Mouse (Mus musculus) gonadal fat pad, adult 2 months (tissue): ENCODE measurements around the gene Ikzf4. TPM values are rescaled to one million over a fixed set of nuclear protein-coding genes. Genes with fewer than 3 reads are reported as not detected.
"Not testable (repeated sequence)": the region's sequence is repeated elsewhere in the genome, so short reads cannot be mapped to it uniquely, and the experiment has no call there.

ENCODE experiments used
- DNase-seq: peaks from one replicate; pipeline ENCODE4 v3.0.0-alpha.2; 2012; ENCODE audit warnings: low read depth
- polyA plus RNA-seq: library from polyadenylated mRNA; depleted of rRNA; stranded (reverse); fragments of >200 nt; gene quantifications from 2 replicates; pipeline ENCODE4 v1.2.3, GENCODE M21; 2012

The Ikzf4 gene
- polyA plus RNA-seq, 1 experiment: 1.6 TPM

- no peak for DNase-seq
Observed at GRCm38 (mm10) chr10:128640891-128641290, 4.9 kb downstream of the Ikzf4 start.

DNA sequence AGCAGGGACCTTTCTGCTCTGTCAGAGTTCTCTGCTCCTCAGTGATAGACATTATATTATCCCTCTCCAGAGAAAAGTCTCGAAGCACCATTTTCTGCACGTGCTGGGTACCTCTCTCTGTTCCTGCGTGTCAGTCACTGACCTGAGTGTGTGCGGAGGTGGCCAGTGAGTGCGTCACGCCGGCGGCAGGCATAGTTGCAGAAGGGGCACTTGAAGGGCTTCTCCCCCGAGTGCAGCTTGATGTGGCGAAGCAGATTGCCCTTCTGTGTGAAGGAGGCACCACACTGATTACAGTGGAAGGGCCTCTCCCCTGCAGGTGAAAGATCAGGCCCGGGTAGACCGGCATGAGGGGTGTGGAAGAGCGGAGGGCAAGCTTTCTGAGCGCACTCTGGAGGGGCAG, 5.8 kb downstream of the Ikzf4 start:
- no peak for DNase-seq

- no peak for DNase-seq
Observed at GRCm38 (mm10) chr10:128637011-128637410, 8.8 kb downstream of the Ikzf4 start.

- DNase-seq: no peak
Observed at GRCm38 (mm10) chr10:128636561-128636960, 9.2 kb downstream of the Ikzf4 start.

GRCm38 (mm10) chr10:128635697-128636096, 10.1 kb downstream of the Ikzf4 start:
- DNase-seq: no peak

GRCm38 (mm10) chr10:128631571-128631970, 14.2 kb downstream of the Ikzf4 start:
- no peak for DNase-seq

GRCm38 (mm10) chr10:128630306-128630705, 15.5 kb downstream of the Ikzf4 start:
- DNase-seq: not testable (repeated sequence)

DNA sequence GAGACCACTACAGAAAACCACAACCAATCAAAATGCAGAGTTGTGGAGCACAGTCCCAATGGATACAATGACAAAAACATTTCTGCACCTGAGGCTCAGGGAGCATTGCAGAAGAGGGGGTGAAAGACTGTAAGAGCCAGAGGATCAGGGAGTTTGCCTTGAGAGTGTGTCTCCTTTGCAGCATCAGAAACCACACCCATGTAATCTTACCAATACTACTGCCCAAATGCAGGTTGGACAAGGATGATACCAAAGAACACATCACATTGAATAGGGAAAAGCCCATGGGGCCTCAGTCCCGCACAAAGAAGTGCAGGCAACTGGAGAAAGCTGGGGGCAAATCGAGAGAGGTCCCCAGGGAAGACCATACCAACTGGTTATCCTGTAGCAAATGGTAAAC, 16.0 kb downstream of the Ikzf4 start:
- no peak for DNase-seq

DNA sequence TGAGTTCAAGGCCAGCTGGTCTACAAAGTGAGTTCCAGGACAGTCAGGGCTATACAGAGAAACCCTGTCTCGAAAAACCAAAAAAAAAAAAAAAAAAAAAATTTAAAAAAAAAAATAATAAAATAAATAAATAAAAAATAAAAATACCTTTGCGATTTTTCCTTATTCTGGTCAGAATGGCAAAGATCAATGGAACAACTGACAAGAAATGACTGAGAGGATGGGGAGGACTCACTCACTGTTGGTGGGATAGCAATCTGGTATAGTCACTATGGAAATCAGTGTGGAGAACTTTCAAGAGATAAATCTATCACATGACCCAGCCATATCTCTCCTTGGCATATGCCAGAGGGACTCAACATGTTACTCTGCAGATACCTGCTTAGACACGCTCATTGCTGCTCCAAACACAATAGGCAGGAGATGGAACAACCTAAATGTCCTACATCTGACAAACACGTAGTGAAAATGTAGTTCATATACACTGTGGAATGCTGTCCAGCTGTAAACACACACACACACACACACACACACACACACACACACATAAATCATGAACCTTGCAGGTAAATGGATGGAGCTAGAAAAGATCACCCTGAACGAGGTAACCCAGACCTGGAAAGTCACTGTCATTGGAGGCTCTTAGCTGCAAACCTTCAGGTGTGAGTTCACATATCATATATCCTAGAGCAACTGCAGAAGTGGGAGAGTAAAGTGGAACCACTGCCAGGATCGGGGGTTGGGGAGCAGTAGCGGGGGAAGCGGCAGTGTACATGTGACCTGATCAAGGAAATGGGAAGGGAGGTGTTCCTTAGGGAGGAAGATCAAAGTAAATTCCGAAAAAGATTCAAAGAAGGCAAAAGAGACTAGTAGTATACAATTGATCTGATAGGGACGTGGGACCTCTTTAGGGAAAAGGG, 18.1 kb downstream of the Ikzf4 start:
- DNase-seq: no peak

DNA sequence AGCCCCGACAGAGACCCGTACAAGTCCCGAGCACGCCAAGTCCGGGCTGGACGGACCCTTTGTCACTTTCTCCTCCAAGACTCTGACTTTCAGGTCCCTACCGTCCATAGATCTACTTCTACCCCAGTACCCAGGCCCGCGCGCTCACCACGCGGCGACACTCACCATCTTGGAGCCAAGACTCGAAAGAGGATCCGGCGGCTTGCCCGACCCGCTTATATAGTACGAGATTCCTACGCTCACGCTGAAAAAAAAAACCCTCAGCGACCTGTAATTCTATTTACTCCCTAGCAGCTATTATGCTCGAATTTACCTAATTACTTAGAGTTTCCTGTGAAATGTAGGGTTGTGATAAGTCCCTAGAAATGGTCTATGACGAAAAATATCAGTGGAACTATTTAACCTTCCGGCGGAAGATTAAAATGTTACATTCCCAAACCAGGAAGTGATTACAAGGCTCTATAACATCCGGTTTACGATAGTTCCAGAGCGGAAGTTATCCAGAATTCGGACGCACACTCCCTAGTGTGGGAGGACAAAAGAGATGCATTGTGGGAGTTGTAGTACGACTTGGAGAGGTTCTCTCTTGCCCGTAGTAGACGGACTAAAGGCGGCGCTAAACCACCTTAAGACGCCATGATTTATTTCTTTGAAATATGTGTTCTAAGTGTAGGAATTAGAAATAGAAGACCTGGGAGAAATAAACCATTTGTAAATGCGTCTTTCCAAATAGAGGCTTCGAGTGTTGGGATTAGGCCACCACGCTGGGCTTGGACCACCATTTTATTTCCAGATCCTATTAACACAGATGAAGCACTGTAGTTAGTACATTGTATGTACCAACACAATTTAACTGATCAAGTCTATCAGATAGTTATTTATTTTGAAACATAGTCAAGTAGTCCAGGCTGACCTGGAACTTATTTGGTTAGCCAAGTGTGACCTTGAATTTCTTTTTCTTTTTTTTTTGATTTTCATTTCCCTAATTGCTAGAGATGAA, 19.2 kb downstream of the Ikzf4 start, which contains the start of gene Rps26:
TSS of gene Rps26 (minus strand) at position 437 of the 1,000 bp plus-strand sequence.
- peak; percentile 100 for DNase-seq

- no peak for DNase-seq
Observed at GRCm38 (mm10) chr10:128625287-128625894, 20.4 kb downstream of the Ikzf4 start.

DNA sequence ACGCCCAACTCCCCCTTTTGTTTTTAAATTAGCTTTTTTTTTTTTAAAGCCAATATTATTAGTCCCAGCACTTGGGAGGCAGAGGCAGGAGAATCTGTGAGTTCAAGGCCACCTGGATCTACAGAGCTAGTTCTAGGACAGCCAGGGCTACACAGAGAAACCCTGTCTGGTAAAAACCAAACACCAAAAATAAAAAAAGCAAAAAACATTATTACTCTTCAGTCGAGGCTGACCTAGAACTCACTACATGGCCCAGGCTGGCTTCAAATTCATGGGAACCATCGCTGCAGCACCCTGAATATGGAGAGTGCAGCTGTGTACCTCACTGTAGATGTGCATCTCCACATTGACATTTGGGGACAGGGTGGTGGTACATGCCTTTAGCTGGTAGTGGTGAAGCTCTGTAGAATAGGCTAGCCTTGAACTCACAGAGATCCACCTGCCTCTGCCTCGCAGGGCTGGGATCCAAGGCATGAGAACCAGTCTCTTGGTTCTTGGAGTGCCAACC, 22.6 kb downstream of the Ikzf4 start:
- DNase-seq: not testable (repeated sequence)

GRCm38 (mm10) chr10:128622702-128623101, 23.1 kb downstream of the Ikzf4 start:
- no peak for DNase-seq

DNA sequence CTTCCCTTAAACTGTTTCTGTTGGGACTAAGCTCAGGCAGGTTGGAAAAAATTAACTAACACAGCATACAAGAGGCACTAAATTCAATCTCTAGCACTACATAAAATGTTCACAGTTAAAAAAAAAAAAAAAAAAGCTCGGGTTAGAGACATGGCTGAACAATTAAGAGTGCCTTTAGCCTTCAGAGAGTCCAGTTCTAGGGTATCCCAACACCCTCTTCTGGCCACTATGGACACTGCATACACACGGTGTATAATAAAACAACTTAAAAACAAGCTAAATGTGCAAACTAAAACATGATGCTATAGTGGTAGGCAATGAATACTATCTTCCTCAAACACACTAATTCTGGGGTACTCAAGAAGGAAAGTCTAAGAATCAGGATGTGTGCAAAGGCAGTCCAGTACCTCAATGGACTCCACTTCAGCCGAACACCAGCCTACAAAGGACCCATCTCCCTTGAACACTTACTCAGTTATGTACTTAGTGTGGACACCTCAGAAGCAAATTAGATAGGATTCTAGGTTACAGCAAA, 23.7 kb downstream of the Ikzf4 start:
- DNase-seq: no peak

GRCm38 (mm10) chr10:128620241-128620640, 25.6 kb downstream of the Ikzf4 start:
- no peak for DNase-seq

DNA sequence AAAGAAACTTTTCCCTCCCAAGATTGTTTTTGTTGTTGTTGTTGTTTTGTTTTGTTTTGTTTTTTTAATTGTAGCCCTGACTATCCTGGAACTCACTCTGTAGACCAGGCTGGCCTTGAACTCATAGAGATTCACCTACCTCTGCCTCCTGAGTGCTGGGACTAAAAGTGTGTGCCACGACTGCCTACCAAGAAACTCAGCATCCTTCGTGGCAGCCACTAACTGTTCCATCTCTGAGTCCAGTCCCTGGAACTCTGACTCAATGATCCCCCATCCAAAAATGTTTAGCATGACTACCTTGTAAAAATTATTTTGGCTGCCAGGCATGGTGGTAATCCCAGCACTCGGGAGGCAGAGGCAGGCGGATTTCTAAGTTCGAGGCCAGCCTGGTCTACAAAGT, 26.6 kb downstream of the Ikzf4 start:
- not testable (repeated sequence) for DNase-seq

- no peak for DNase-seq
Observed at GRCm38 (mm10) chr10:128618570-128618969, 27.2 kb downstream of the Ikzf4 start.

DNA sequence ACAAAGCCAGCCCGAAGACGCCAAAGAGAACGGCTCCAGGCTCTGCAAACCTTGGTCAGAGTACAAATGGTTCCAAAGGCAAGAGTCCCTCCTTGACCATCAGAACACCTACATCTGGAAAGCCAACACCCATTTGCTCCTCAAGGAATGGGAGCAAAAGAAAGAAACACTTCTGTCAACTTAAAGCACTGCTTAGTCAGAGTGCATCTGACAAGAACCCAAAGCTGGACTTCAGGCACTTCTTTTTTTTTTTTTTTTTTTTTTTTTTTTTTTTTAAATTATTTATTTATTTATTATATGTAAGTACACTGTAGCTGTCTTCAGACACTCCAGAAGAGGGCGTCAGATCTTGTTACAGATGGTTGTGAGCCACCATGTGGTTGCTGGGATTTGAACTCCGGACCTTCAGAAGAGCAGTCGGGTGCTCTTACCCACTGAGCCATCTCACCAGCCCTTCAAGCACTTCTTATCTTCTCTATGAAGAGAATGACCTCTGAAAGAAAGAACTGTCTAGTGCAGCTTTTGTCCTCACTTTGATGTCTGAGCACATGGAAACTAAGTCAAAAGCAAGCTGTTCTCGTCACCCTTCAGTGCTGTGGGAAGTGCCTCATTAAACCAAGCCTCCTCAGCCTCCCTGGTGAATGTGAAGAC, 29.9 kb downstream of the Ikzf4 start:
- not testable (repeated sequence) for DNase-seq

- DNase-seq: no peak
Observed at GRCm38 (mm10) chr10:128614934-128615333, 30.9 kb downstream of the Ikzf4 start.

DNA sequence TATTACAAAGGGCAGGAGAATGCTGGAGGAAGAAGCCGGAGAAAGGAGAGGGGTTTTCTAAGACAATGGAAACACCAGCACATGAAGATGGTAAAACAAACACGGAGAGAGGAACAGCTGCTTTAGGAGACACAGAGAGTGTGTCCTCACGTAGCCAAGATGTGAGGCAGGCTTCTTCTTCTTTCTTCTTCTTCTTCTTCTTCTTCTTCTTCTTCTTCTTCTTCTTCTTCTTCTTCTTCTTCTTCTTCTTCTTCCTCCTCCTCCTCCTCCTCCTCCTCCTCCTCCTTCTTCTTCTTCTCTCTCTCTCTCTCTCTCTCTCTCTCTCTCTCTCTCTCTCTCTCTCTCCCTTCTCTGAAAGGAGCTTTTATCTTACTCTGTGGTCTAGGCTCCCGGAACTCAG, 32.0 kb downstream of the Ikzf4 start:
- not testable (repeated sequence) for DNase-seq

DNA sequence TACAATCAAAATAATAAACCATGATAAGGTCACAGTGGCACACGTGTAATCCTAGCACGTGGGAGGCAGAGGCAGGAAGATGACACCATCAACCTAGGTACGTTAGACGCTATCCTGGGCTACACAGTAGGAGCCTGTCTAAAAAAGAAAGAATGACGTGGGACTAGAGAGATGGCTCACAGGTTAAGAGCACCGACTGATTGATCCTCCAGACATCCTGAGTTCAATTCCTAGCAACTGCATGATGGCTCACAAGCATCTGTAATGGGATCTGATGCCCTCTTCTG, 32.7 kb downstream of the Ikzf4 start:
- no peak for DNase-seq
